Mouse (Mus musculus) stomach, postnatal 0 days (tissue): Measurements from ENCODE around the gene Utrn.

Source experiments
- CTCF ChIP-seq: IDR thresholded peaks from 2 replicates; pipeline ENCODE4 v1.5.1; 2016; ENCODE audit warnings: antibody characterized with exemption, low read depth, mild to moderate bottlenecking, moderate library complexity
- EP300 ChIP-seq: optimal IDR thresholded peaks from 2 replicates; pipeline ENCODE3; 2016; ENCODE audit warnings: antibody characterized with exemption

- TF ChIP-seq CTCF: no peak
- TF ChIP-seq EP300: no peak
Observed at GRCm38 (mm10) chr10:12423994-12424725, 445.0 kb downstream of the Utrn start.
